Mouse (Mus musculus) MEL-GATA-1-ER (cell line): ENCODE data around the gene Apba2.

Source experiments
- DNase-seq: peaks from one replicate; pipeline ENCODE4 v3.0.0-alpha.2; 2012; ENCODE audit warnings: low read depth; ENCODE audit errors: extremely low read depth

Gene Apba2

DNA sequence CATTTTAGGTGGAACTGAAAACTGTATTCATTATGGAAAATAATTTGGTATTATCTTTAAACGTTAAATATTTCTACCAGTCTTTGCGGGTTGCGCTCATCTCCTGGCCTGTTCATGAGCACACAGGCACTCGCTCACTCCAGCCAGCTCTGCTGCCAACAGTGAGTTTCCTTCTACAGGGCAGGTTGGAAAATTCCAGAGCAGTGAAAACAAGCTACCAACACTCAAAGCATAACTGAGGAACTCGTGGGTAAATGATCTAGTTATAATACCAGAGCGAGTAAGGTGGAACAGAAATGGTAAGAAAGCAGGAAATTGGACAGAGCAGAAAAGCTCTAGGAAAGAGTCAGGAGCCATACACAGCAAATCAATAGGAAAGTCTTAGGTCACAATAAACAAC, 294.0 kb downstream of the Apba2 start:
- DNase-seq, result no peak
